ENCODE assay signal across 20 mouse cellular contexts in genomic region chr9:71094066-71094465, GRCm38 (mm10).
"Had no signal": no experiment of that assay in that cellular context is flagged by ENCODE, and none has a peak within 500 bp of the region (broad histone marks: within the 10 kb centered on the region; RNA-seq: fewer than 3 reads in every experiment).

No protein-coding gene starts in this region.

- H3K4me2 ChIP-seq: liver, embryonic 15.5 days; lung, embryonic 15.5 days; midbrain, embryonic 11.5 days; midbrain, embryonic 13.5 days; midbrain, embryonic 15.5 days; neural tube, embryonic 12.5 days had no signal

- H3K9me3 ChIP-seq: liver, embryonic 15.5 days; lung, embryonic 15.5 days; megakaryocyte, embryonic 14.5 days; midbrain, embryonic 13.5 days; midbrain, embryonic 15.5 days; neural tube, embryonic 12.5 days had no signal

- H3K27ac ChIP-seq: liver, embryonic 15.5 days; lung, embryonic 15.5 days; macrophage; midbrain, embryonic 13.5 days; midbrain, embryonic 15.5 days; neural tube, embryonic 12.5 days had no signal

- ATAC-seq: liver, postnatal 0 days; lung, postnatal 0 days; midbrain, embryonic 13.5 days; midbrain, embryonic 15.5 days had no signal

- H3K27me3 ChIP-seq: liver, embryonic 15.5 days; lung, embryonic 15.5 days; megakaryocyte, embryonic 14.5 days; midbrain, embryonic 13.5 days; midbrain, embryonic 15.5 days; neural tube, embryonic 12.5 days had no signal

- DNase-seq: liver, postnatal 0 days; lung, adult 2 months; lung, postnatal 14 days; lung, postnatal 36 days; retina, postnatal 1 day; right cerebral cortex, adult 18-20 months; right cerebral cortex, postnatal 25 days; right cerebral cortex, postnatal 4 days; thymus, adult 18-20 months; thymus, postnatal 14 days; thymus, postnatal 36 days had no signal

- H3K4me1 ChIP-seq: liver, embryonic 15.5 days; lung, embryonic 15.5 days; midbrain, embryonic 13.5 days; midbrain, embryonic 15.5 days; neural tube, embryonic 12.5 days had no signal

- H3K9ac ChIP-seq: liver, embryonic 15.5 days; liver, postnatal 0 days; lung, embryonic 15.5 days; midbrain, embryonic 13.5 days; midbrain, embryonic 15.5 days; neural tube, embryonic 12.5 days had no signal

- H3K36me3 ChIP-seq: liver, embryonic 15.5 days; lung, embryonic 15.5 days; midbrain, embryonic 13.5 days; midbrain, embryonic 15.5 days; neural tube, embryonic 12.5 days had no signal

- H3K4me3 ChIP-seq: liver, embryonic 15.5 days; lung, embryonic 15.5 days; megakaryocyte, embryonic 14.5 days; midbrain, embryonic 13.5 days; midbrain, embryonic 15.5 days; neural tube, embryonic 12.5 days had no signal
